Mouse (Mus musculus) stomach, embryonic 16.5 days (tissue): Measurements from ENCODE around the gene Ppp1r9b. TPM values are rescaled to one million over a fixed set of nuclear protein-coding genes. Genes with fewer than 3 reads are reported as not detected.
A peak's percentile ranks its signal among the peaks of the same experiment; 100 is the strongest.

ENCODE experiments used
- ATAC-seq: fragments of 200-750 bp; cut with Nextera tagmentation; 2 replicates; pipeline ENCODE4 v1.8.0; 2017; ENCODE audit warnings: moderate number of reproducible peaks, moderate TSS enrichment; ENCODE audit not compliant: insufficient read depth, low FRiP score
- H3K27ac ChIP-seq: fragments of 300-500 bp; sonication (generic); 2 replicates; pipeline ENCODE4 v1.5.1; 2014; ENCODE audit warnings: low read length
- H3K27me3 ChIP-seq: fragments of 300-500 bp; sonication (generic); 2 replicates; pipeline ENCODE4 v1.6.1; 2014; ENCODE audit warnings: low read length, control low read depth, mixed read lengths; ENCODE audit not compliant: control insufficient read depth, insufficient read depth
- H3K36me3 ChIP-seq: fragments of 300-500 bp; sonication (generic); 2 replicates; pipeline ENCODE4 v1.6.1; 2014; ENCODE audit warnings: low read length; ENCODE audit not compliant: control insufficient read depth, insufficient read depth
- H3K4me1 ChIP-seq: fragments of 300-500 bp; sonication (generic); 2 replicates; pipeline ENCODE4 v1.6.1; 2014; ENCODE audit warnings: low read length, control low read depth, mixed read lengths; ENCODE audit not compliant: control insufficient read depth, insufficient read depth
- H3K4me2 ChIP-seq: fragments of 300-500 bp; sonication (generic); 2 replicates; pipeline ENCODE4 v1.6.1; 2014; ENCODE audit warnings: low read depth, low read length, mixed read lengths
- H3K4me3 ChIP-seq: fragments of 300-500 bp; sonication (generic); replicated peaks from 2 replicates; pipeline ENCODE4 v1.5.1; 2014; ENCODE audit warnings: mild to moderate bottlenecking, low read length
- H3K9ac ChIP-seq: fragments of 300-500 bp; sonication (generic); 2 replicates; pipeline ENCODE4 v1.6.1; 2014; ENCODE audit warnings: low read length
- H3K9me3 ChIP-seq: fragments of 300-500 bp; sonication (generic); replicated peaks from 2 replicates; pipeline ENCODE4 v1.6.1; 2016; ENCODE audit warnings: low read length, control low read depth; ENCODE audit not compliant: control insufficient read depth
- WGBS: fragments of 180-500 bp; shearing (Covaris S2); extraction: QIAGEN DNeasy Blood & Tissue Kit; methylation state at CpG from one replicate; pipeline ENCODE4 v1.1.7; 2014; 5-methylcytosine and 5-hydroxymethylcytosine counted together
- polyA plus RNA-seq: library from polyadenylated mRNA; unstranded; fragments of >200 nt; fragmentation: Nextera tagmentation; extraction: Ambion mirVana; gene quantifications from 2 replicates; pipeline ENCODE4 v1.2.1, GENCODE M21; 2015

Gene Ppp1r9b
- polyA plus RNA-seq, 1 experiment from 2014 or later: 8.0 TPM

DNA sequence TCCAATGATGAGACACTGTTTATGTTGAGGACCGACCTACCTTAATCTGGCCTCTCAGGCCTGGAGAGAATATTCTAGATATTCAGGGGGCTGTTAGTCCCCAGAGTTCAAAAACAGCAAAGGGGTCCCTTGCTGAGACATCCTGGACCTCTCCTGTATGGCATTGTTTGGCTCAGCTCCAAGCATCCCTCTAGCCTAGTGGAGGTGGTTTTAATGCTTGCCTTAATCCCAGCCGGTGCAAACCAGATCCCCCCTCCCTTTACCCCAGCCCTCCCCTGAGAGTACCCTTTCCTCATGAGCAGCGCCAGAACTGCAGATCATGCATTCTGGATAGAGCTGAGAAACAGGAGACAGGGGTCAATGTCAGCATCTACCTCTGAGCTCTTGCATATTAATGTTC is 21.7 kb downstream of the Ppp1r9b start:
- H3K9me3 ChIP-seq: no peaks in the 10 kb centered on the region
- peak overlapping the region; percentile 79; the same call in 1 of the 2 replicates for H3K4me2 ChIP-seq
- no peak overlapping the region for H3K4me3 ChIP-seq
- H3K9ac ChIP-seq: no peak overlapping the region
- 37% methylated on average over 3 of the region's 3 CpGs for WGBS
- no peak for ATAC-seq
- peak overlapping the region; percentile 32; the same call in 1 of the 2 replicates for H3K27ac ChIP-seq
- H3K27me3 ChIP-seq: no peaks in the 10 kb centered on the region
- H3K36me3 ChIP-seq: no peaks in the 10 kb centered on the region
- peaks cover 42% of the 10 kb centered on the region for H3K4me1 ChIP-seq

DNA sequence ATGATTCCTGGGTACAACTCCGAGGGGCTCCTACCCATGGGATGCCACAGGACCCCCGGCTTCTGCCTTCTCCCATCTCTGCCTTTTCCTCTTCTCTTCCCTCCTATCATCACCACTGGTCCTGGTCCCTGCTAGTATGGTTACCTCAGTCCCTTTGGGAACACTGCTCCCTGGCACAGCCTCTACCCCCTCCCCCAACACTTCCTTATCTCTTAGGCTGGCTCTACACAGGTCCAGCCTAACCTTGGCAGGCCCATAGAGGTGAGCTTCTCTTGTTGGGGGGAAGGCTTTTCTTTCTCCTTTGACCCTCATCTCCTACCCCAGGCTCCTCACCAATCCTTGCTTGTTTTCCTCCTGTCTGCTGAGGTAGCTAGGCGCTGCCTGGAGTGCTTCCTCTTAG is 24.6 kb downstream of the Ppp1r9b start:
- Histone ChIP-seq H3K4me1 (peaks cover 21% of the 10 kb centered on the region), H3K27me3 (no peaks in the 10 kb centered on the region), H3K27ac (no peak overlapping the region), H3K4me3 (no peak overlapping the region), H3K9me3 (no peaks in the 10 kb centered on the region), H3K9ac (no peak overlapping the region), H3K4me2 (no peak overlapping the region), H3K36me3 (no peaks in the 10 kb centered on the region)
- 69% methylated on average over 3 of the region's 3 CpGs for WGBS
- ATAC-seq: no peak

DNA sequence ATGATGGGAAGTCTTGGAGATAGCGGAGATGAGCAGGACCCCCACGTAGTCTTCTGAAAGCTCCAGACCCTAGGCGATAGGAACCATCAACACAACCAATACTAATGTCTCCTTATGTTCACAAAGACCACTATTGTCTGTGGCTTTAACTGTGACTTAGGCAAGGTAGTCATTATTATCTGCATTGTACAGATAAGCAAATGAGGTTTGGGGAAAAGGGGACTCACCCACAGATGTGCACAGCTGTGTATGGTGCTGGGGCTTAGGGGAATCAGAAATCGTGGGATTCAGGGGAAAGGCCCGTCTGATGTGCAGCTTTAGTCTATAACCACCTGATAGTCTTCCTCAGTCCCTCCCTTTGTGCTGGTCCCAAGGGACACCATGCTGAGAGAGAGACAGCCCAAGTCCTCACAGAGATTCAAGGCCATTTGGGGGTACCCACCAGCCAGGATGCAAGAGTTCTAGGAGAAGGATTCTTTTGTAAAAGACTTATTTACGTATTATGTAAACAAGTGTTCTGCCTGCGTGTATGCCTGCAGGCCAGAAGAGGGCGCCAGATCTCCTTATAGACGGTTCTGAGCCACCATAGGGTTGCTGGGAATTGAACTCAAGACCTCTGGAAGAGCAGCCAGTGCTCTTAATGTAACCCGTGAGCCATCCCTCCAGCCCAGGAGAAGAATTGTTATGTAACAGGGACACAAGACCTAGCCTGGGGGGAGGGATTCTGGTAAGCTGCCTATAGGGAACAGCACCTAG is 31.6 kb downstream of the Ppp1r9b start:
- no peak for ATAC-seq
- Histone ChIP-seq H3K27me3 (no peaks in the 10 kb centered on the region), H3K4me1 (peaks cover 11% of the 10 kb centered on the region), H3K36me3 (peaks cover 10% of the 10 kb centered on the region; the same call in 1 of the 2 replicates), H3K9me3 (no peaks in the 10 kb centered on the region), H3K9ac (no peak overlapping the region), H3K4me3 (no peak overlapping the region), H3K27ac (no peak overlapping the region), H3K4me2 (no peak overlapping the region)
- WGBS: 78% methylated on average over 10 of the region's 10 CpGs

DNA sequence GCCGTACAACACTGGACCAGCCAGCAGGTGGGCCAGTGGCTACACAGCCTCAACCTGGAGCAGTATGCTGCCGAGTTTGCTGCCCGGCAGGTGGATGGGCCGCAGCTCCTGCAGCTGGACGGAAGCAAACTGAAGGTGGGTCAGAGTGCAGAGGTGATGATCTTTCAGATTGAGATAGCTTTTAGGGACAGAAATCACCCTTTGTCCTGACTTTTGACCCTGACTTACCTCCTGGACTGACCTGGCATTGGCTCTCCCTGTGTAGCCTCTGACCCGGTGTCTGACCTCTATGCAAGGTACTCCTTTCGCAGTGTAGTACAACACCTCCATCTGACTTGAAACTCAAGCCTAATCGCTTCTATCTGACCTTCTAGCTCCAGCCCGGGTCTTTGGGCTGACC is 32.6 kb downstream of the Ppp1r9b start:
- Histone ChIP-seq H3K4me1 (peaks cover 11% of the 10 kb centered on the region), H3K27ac (no peak overlapping the region), H3K4me3 (no peak overlapping the region), H3K4me2 (no peak overlapping the region), H3K27me3 (no peaks in the 10 kb centered on the region), H3K9ac (no peak overlapping the region), H3K9me3 (no peaks in the 10 kb centered on the region), H3K36me3 (peaks cover 10% of the 10 kb centered on the region; the same call in 1 of the 2 replicates)
- WGBS: 94% methylated on average over 9 of the region's 9 CpGs
- ATAC-seq: no peak

DNA sequence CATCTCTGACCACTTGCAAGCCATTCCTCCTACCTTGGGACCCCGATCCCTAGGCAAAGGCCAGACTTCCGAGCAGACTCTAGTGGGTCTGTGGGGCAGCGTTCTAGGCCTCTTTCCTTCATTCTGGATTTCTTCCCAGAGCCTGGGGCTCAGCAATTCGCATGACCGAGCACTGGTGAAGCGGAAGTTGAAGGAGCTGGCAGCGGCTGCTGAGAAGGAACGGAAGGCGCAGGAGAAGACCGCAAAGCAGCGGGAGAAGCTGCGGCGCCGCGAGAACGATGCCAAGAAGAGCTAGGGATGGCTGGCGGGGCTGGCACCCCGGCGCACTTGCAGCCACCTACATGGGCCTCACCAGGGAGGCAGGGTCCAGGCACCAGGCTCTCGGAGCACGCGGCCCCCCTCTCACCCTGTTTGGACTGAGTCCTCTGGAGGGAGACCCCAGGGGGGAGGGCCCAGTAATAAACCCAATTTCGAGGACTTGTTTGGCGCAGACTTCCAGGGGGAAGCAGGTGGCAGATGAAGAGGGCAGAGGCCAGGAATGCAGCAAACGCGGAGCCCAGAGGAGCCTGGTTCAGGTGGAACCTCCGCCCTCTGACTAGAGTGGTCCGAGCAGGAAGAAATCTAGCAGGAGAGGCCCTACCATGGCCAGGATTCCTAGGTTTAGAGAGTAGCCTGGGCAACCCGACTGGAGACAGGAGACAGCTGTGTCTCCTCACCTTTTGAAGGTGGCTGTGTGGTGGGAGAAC is 33.8 kb downstream of the Ppp1r9b start:
- Histone ChIP-seq H3K4me1 (peaks cover 11% of the 10 kb centered on the region), H3K4me2 (no peak overlapping the region), H3K27me3 (no peaks in the 10 kb centered on the region), H3K27ac (no peak overlapping the region), H3K9me3 (no peaks in the 10 kb centered on the region), H3K9ac (no peak overlapping the region), H3K36me3 (peaks cover 10% of the 10 kb centered on the region; the same call in 1 of the 2 replicates), H3K4me3 (no peak overlapping the region)
- ATAC-seq: no peak
- 70% methylated on average over 29 of the region's 29 CpGs for WGBS

DNA sequence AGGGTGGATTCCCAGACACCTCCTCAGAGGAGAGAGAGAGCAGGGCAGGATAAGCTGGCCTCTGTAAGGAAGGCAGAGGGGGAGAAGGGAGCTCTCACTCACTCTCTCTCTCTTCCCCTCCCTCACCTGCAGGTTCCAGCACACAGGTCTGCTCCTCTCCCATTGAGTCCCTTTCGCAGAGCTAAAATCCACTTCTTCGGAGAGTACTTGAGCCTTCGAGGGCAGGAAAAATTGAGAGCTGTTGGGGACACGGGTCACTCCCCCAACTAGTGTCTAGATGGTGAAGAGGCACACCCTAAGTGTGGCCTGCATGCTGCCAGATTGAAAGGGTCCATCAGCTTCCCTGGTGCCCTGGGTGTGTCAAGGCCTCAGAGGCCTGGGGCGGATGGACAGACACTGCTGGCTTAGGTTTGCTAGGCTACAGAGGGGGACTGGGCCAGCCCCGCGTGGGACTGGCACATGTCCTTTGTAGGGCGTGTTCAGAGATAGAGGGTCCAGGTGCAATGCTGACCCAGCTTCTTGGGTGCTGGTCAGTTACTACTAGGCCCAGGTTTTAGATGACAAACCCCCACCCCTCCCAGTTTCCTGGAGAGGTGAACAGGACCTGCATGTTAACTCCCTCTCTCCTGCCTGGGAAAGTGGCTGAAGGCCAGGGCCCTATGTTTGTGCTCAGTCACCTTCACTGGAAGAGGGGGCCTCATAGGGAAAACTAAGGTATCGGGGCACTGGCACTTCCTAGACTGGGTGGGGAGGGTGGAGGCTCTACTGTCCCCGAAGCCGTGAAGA is 34.6 kb downstream of the Ppp1r9b start:
- ATAC-seq: peak; percentile 6; the same call in 1 of the 2 replicates
- H3K9ac ChIP-seq: no peak overlapping the region; the same call in 1 of the 2 replicates
- peak overlapping the region; percentile 34; the same call in 1 of the 2 replicates for H3K27ac ChIP-seq
- no peaks in the 10 kb centered on the region for H3K9me3 ChIP-seq
- H3K36me3 ChIP-seq: peaks cover 10% of the 10 kb centered on the region; the same call in 1 of the 2 replicates
- 74% methylated on average over 11 of the region's 11 CpGs for WGBS
- no peak overlapping the region for H3K4me3 ChIP-seq
- no peak overlapping the region for H3K4me2 ChIP-seq
- H3K27me3 ChIP-seq: no peaks in the 10 kb centered on the region
- H3K4me1 ChIP-seq: peaks cover 11% of the 10 kb centered on the region

DNA sequence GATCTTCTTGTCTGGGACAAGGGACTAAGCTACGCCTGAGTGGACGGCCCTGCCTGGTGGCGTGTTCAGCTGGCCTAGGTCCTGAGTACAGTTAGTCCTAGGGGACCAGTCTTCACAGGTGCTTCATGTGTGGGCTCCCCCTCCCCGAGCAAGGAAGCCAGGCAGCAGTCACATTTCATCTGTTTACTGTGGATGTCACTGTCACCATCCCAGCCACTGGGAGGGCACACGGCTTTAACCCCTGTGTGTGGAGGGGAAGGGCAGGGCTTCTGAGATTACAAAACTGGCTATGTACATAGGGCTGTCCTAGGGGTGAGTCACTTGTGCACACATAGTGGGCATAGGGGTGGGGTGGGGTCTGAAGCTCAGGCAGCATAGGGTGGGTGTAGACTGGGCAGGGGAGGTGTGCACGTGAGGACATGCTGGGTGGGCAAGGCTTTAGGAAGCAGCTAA is 35.3 kb downstream of the Ppp1r9b start:
- ATAC-seq: peak; percentile 74; the same call in 1 of the 2 replicates
- no peak overlapping the region for H3K4me2 ChIP-seq
- H3K27ac ChIP-seq: peak overlapping the region; percentile 34; the same call in 1 of the 2 replicates
- H3K27me3 ChIP-seq: no peaks in the 10 kb centered on the region
- H3K9ac ChIP-seq: no peak overlapping the region
- H3K4me1 ChIP-seq: peaks cover 11% of the 10 kb centered on the region
- H3K36me3 ChIP-seq: peaks cover 9% of the 10 kb centered on the region; the same call in 1 of the 2 replicates
- H3K9me3 ChIP-seq: no peaks in the 10 kb centered on the region
- WGBS: 54% methylated on average over 6 of the region's 6 CpGs
- no peak overlapping the region for H3K4me3 ChIP-seq

DNA sequence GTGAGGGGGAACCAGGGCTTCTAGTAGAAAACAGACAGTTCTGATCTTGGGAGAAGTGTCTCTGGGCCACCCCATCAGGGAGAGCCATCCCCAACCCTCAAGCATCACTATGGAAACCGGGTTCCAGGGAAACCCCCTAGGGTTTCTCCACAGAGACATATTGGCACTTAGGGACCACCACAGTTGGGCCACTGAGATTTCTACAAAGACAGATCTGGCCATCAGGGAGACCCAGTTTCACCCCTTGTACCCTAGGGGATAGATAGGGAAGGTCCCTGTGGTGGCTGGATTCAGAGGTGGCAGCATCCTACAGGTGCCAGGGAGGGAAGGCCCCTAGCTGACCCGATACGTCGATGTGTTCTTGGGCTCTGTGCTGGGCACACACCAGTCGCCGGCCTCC is 36.0 kb downstream of the Ppp1r9b start:
- Histone ChIP-seq H3K9me3 (no peaks in the 10 kb centered on the region), H3K27me3 (no peaks in the 10 kb centered on the region), H3K4me1 (peaks cover 11% of the 10 kb centered on the region), H3K4me2 (no peak overlapping the region), H3K27ac (no peak overlapping the region), H3K4me3 (no peak overlapping the region), H3K36me3 (peaks cover 7% of the 10 kb centered on the region; the same call in 1 of the 2 replicates), H3K9ac (no peak overlapping the region)
- WGBS: 85% methylated on average over 6 of the region's 6 CpGs
- no peak for ATAC-seq
